Mouse (Mus musculus) G1E (cell line): ENCODE results near the gene Specc1.

Source experiments
- CTCF ChIP-seq: IDR thresholded peaks from 2 replicates; pipeline ENCODE4 v1.5.1; 2012; ENCODE audit warnings: low read depth, low read length, inconsistent platforms, mixed read lengths
- GATA1 ChIP-seq: IDR thresholded peaks from 2 replicates; pipeline ENCODE4 v1.6.1; 2012; ENCODE audit warnings: borderline replicate concordance, low read length, inconsistent platforms, mixed read lengths

GRCm38 (mm10) chr11:62023494-62024233, 67.1 kb downstream of the Specc1 start:
- TF ChIP-seq CTCF (no peak), GATA1 (no peak)
